Mouse (Mus musculus) lung, adult 18-20 months (tissue): ENCODE data around the gene Mrpl34.
"Not testable (repeated sequence)": the region's sequence is repeated elsewhere in the genome, so short reads cannot be mapped to it uniquely, and the experiment has no call there.

Experiments used
- DNase-seq, 2 experiments: peaks; one replicate each; pipeline ENCODE4 v3.0.0; 2022; ENCODE audit warnings: mixed read lengths in 2 of 2

Gene Mrpl34

GRCm38 (mm10) chr8:71464513-71465500 lies at the start of gene Mrpl34:
Mrpl34 (plus strand) TSS chr8:71464959.
- peak; percentile 100 for DNase-seq

GRCm38 (mm10) chr8:71422121-71422520 lies 42.6 kb upstream of the Mrpl34 start:
- DNase-seq: no peak

GRCm38 (mm10) chr8:71432935-71433334 lies 31.8 kb upstream of the Mrpl34 start:
- not testable (repeated sequence) for DNase-seq

GRCm38 (mm10) chr8:71437041-71437440 lies 27.7 kb upstream of the Mrpl34 start:
- no peak for DNase-seq

- peak; percentile 22 to 44 for DNase-seq
Measured at GRCm38 (mm10) chr8:71441404-71441803, 23.4 kb upstream of the Mrpl34 start.

- no peak for DNase-seq
Measured at GRCm38 (mm10) chr8:71445096-71445495, 19.7 kb upstream of the Mrpl34 start.

- DNase-seq: no peak
Measured at GRCm38 (mm10) chr8:71451337-71451736, 13.4 kb upstream of the Mrpl34 start.

- no peak for DNase-seq
Measured at GRCm38 (mm10) chr8:71451777-71452176, 13.0 kb upstream of the Mrpl34 start.

GRCm38 (mm10) chr8:71452669-71453068 lies 12.1 kb upstream of the Mrpl34 start:
- DNase-seq: no peak

GRCm38 (mm10) chr8:71454668-71455067 lies 10.1 kb upstream of the Mrpl34 start:
- no peak for DNase-seq

GRCm38 (mm10) chr8:71456906-71457305 lies 7.9 kb upstream of the Mrpl34 start:
- no peak for DNase-seq

GRCm38 (mm10) chr8:71457659-71458270 lies 7.0 kb upstream of the Mrpl34 start:
- no peak for DNase-seq

- DNase-seq: no peak
Measured at GRCm38 (mm10) chr8:71460716-71461115, 4.0 kb upstream of the Mrpl34 start.

- DNase-seq: no peak
Measured at GRCm38 (mm10) chr8:71461152-71461840, 3.5 kb upstream of the Mrpl34 start.

- no peak for DNase-seq
Measured at GRCm38 (mm10) chr8:71462191-71462590, 2.6 kb upstream of the Mrpl34 start.

- peak; percentile 40 to 55 for DNase-seq
Measured at GRCm38 (mm10) chr8:71462786-71463185, 2.0 kb upstream of the Mrpl34 start.

- DNase-seq: peak; percentile 96 to 97
Measured at GRCm38 (mm10) chr8:71463188-71464033, 1.3 kb upstream of the Mrpl34 start, which contains the start of gene Abhd8. Abhd8 (minus strand) TSS chr8:71463655.

- DNase-seq: no peak
Measured at GRCm38 (mm10) chr8:71465733-71466132, 974 bp downstream of the Mrpl34 start.

- DNase-seq: no peak
Measured at GRCm38 (mm10) chr8:71466198-71466597, 1.4 kb downstream of the Mrpl34 start.

- DNase-seq: no peak
Measured at GRCm38 (mm10) chr8:71467201-71467600, 2.4 kb downstream of the Mrpl34 start.

GRCm38 (mm10) chr8:71468001-71468400 lies 3.2 kb downstream of the Mrpl34 start:
- no peak for DNase-seq

- DNase-seq: peak; percentile 99
Measured at GRCm38 (mm10) chr8:71468916-71469315, 4.2 kb downstream of the Mrpl34 start, which contains the start of gene Dda1. Dda1 (plus strand) TSS chr8:71469199.
